Mouse (Mus musculus) myocyte (in vitro differentiated cells): Measurements from ENCODE around the gene Tff3.

Experiments
- CEBPB ChIP-seq: IDR thresholded peaks from 2 replicates; pipeline ENCODE4 v1.6.1; 2011; ENCODE audit warnings: mild to moderate bottlenecking, moderate library complexity; ENCODE audit not compliant: poor library complexity, insufficient read depth, severe bottlenecking
- E2F4 ChIP-seq: IDR thresholded peaks from one replicate; pipeline ENCODE4 v1.6.1; 2011; ENCODE audit warnings: mild to moderate bottlenecking, control low read depth, moderate library complexity; ENCODE audit not compliant: insufficient read depth
- MAX ChIP-seq: IDR thresholded peaks from one replicate; pipeline ENCODE4 v1.6.1; 2011; ENCODE audit warnings: low read depth, mild to moderate bottlenecking, control low read depth
- MYOG ChIP-seq, 3 experiments: IDR thresholded peaks; one replicate each; pipeline ENCODE4 v1.6.1; 2011; ENCODE audit warnings: control low read depth in 2 of 3, low read depth in 2 of 3, mild to moderate bottlenecking in 2 of 3; ENCODE audit not compliant: insufficient read length in 2 of 3, control insufficient read depth in 1 of 3, insufficient read depth in 1 of 3
- POLR2A ChIP-seq: IDR thresholded peaks from one replicate; pipeline ENCODE4 v1.6.1; 2011; ENCODE audit warnings: low read depth, mild to moderate bottlenecking, control low read depth, moderate library complexity; ENCODE audit not compliant: insufficient read length
- POLR2AphosphoS2 ChIP-seq: IDR thresholded peaks from one replicate; pipeline ENCODE4 v1.6.1; 2011; ENCODE audit warnings: low read depth, control low read depth; ENCODE audit not compliant: insufficient read length
- REST ChIP-seq: IDR thresholded peaks from one replicate; pipeline ENCODE4 v1.6.1; 2011; ENCODE audit warnings: mild to moderate bottlenecking, control low read depth, moderate library complexity; ENCODE audit not compliant: insufficient read depth, insufficient read length
- TCF12 ChIP-seq: IDR thresholded peaks from one replicate; pipeline ENCODE4 v1.6.1; 2011; ENCODE audit warnings: mild to moderate bottlenecking, control low read depth; ENCODE audit not compliant: poor library complexity, insufficient read depth, severe bottlenecking
- TCF3 ChIP-seq: IDR thresholded peaks from one replicate; pipeline ENCODE4 v1.6.1; 2011; ENCODE audit warnings: low read depth, control low read depth; ENCODE audit not compliant: insufficient read length
- USF1 ChIP-seq: IDR thresholded peaks from one replicate; pipeline ENCODE4 v1.6.1; 2011; ENCODE audit warnings: low read depth, mild to moderate bottlenecking, control low read depth, moderate library complexity

DNA sequence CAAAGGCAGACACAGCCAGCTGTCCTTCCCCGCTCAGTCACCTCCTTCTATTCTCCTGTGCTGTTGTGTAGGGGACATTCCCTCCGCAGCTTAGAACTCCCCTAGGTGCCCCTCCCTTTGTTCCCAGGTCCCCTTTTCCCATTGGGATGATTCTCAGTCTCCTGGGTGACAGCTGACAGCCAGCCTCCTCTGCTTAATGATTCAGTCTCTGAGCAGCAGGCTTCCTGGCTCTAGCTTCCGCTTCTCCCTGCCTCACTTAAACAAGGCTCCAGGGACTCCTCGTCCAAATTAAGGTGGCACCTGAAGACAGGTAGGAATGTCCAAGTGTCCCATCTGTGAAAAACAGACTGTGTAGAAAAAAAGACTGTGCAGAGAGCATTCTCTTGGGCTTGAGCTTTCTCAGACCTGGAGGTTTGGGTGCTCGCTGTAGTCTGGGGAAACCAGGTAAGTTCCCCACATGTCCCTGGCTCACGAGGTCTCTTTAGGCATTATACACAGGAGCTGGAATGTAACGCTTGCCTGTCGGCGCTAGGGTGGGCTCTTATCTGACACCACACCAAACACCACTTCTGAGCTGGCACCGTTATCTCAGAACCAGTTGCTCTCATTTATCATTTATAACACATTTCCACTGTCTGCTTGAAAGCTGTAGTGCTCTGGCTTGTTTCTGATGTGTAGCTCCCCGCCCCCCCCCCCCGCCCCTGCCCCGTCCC is 38.3 kb downstream of the Tff3 start:
- no peak for TF ChIP-seq MAX
- no peak for TF ChIP-seq POLR2A
- TF ChIP-seq CEBPB = no peak
- no peak for TF ChIP-seq POLR2AphosphoS2
- no peak for TF ChIP-seq TCF3
- TF ChIP-seq E2F4 = no peak
- no peak for TF ChIP-seq TCF12
- TF ChIP-seq REST = no peak
- TF ChIP-seq MYOG (IDR thresholded peaks at IDR 0.05; ENCODE audit: control insufficient read depth in 1 of 3, insufficient read depth in 1 of 3, insufficient read length in 2 of 3, low read depth in 2 of 3) = no peak
- no peak for TF ChIP-seq USF1
